Mouse (Mus musculus) erythroid progenitor cell, adult 5-6 weeks (primary cell): ENCODE measurements around the gene Prox1. TPM values are rescaled to one million over a fixed set of nuclear protein-coding genes. Genes with fewer than 3 reads are reported as not detected.

Experiments
- ATAC-seq: replicated peaks from 2 replicates; pipeline ENCODE4 v1.8.0; 2016; ENCODE audit warnings: moderate number of reproducible peaks, mild to moderate bottlenecking, moderate TSS enrichment, inconsistent platforms; ENCODE audit not compliant: poor library complexity, low FRiP score, severe bottlenecking
- total RNA-seq, 2 experiments: library from RNA; stranded (forward) in 1 of 2; stranded (reverse) in 1 of 2; fragments of 150-400 nt in 1 of 2; fragments of 186-747, 209-891 nt in 1 of 2; gene quantifications; 2 replicates each; pipeline versions ENCODE4 v1.2.3 to v1.2.4; 2015 to 2017; ENCODE audit warnings: low replicate concordance in 2 of 2

Prox1 gene
- total RNA-seq (2015; ENCODE audit: low replicate concordance) (not detected in 2 replicates), total RNA-seq (2017; ENCODE audit: low replicate concordance) (not detected in 2 replicates)

GRCm38 (mm10) chr1:190169911-190170818 is at the start of gene Prox1:
Gene Prox1, minus strand, starts transcription at chr1:190170714.
- no peak for ATAC-seq

GRCm38 (mm10) chr1:190216621-190217020 is 46.1 kb upstream of the Prox1 start:
- ATAC-seq = no peak

- ATAC-seq = no peak
Observed at GRCm38 (mm10) chr1:190214626-190215025, 44.1 kb upstream of the Prox1 start.

GRCm38 (mm10) chr1:190213175-190213574 is 42.7 kb upstream of the Prox1 start:
- ATAC-seq = no peak

- no peak for ATAC-seq
Observed at GRCm38 (mm10) chr1:190207246-190207645, 36.7 kb upstream of the Prox1 start.

- no peak for ATAC-seq
Observed at GRCm38 (mm10) chr1:190205691-190206090, 35.2 kb upstream of the Prox1 start.

GRCm38 (mm10) chr1:190204378-190205070 is 34.0 kb upstream of the Prox1 start:
- ATAC-seq = no peak

- ATAC-seq = no peak
Observed at GRCm38 (mm10) chr1:190201696-190202095, 31.2 kb upstream of the Prox1 start.

GRCm38 (mm10) chr1:190200996-190201395 is 30.5 kb upstream of the Prox1 start:
- ATAC-seq = no peak

- no peak for ATAC-seq
Observed at GRCm38 (mm10) chr1:190198247-190198646, 27.7 kb upstream of the Prox1 start.

GRCm38 (mm10) chr1:190192011-190192410 is 21.5 kb upstream of the Prox1 start:
- ATAC-seq = no peak

GRCm38 (mm10) chr1:190190231-190190965 is 19.9 kb upstream of the Prox1 start:
- ATAC-seq = no peak

GRCm38 (mm10) chr1:190189125-190189524 is 18.6 kb upstream of the Prox1 start:
- no peak for ATAC-seq

GRCm38 (mm10) chr1:190186336-190186735 is 15.8 kb upstream of the Prox1 start:
- ATAC-seq = no peak

GRCm38 (mm10) chr1:190185284-190185683 is 14.8 kb upstream of the Prox1 start:
- no peak for ATAC-seq

GRCm38 (mm10) chr1:190183574-190183973 is 13.1 kb upstream of the Prox1 start:
- ATAC-seq = no peak

GRCm38 (mm10) chr1:190181765-190182164 is 11.3 kb upstream of the Prox1 start:
- ATAC-seq = no peak

GRCm38 (mm10) chr1:190180861-190181260 is 10.3 kb upstream of the Prox1 start:
- ATAC-seq = no peak

GRCm38 (mm10) chr1:190176961-190177360 is 6.4 kb upstream of the Prox1 start:
- no peak for ATAC-seq
